Mouse (Mus musculus) adrenal gland, adult 18-20 months (tissue): ENCODE measurements around the gene Yif1b. TPM values are rescaled to one million over a fixed set of nuclear protein-coding genes. Genes with fewer than 3 reads are reported as not detected.

Experiments
- DNase-seq, 2 experiments: peaks; one replicate each; pipeline ENCODE4 v3.0.0; 2021 to 2022; ENCODE audit warnings: low spot score in 2 of 2
- total RNA-seq, 2 experiments: library from RNA; stranded (reverse); gene quantifications; 1 replicate in 1 of 2; 2 replicates in 1 of 2; pipeline ENCODE4 v1.2.3; 2021

The Yif1b gene
- total RNA-seq, 2 experiments from 2014 or later = 45.5 to 64.9 TPM

DNA sequence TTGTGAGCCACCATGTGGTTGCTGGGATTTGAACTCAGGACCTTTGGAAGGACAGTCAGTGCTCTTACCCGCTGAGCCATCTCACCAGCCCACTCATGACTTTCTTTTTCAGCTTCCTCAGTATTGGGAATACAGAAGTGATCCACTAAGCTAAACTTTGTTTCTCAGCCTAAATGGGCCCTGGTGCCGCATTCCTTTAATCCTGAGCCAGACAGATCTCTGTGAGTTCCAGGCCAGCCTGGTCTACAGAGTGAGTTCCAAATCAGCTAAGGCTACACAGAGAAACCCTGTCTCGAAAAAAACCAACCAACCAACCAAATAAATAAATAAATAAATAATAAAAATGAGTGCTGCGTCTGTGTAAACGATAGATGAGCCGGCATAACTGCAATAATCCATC, 533 bp upstream of the Yif1b start:
- DNase-seq = peak in 1 of 2 experiments; percentile 11

DNA sequence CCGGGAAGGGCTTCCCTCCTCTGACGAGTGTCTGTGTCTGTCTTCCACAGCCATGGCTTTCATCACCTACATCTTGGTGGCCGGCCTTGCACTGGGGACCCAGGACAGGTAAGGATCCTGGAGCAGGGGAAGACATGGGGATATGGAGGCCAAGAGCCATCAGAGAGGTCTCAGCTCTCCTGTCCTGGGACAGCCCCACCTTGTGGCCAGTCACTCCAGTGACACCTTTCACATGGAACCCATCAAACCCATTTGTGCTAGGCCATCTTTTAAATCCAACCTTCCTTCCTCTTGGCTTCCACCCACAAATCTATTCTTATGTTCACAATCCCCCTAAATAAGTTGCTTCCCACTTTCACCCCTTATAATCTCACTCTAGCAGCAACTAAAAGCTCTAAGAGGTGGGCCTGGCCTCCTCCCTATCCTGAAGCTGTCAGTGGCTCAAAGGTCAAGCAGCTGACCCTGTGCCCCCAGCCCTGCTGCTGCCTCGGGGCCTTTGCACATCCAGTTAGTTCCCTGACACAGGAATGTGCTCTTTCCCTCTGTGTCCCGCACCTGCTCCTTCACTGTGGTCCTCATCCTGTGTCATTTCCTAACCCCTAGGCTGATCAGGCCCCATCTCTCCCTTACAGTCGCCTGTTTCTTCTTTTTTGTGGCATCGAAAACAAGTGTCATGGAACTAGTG, 6.7 kb downstream of the Yif1b start:
- DNase-seq = no peak

DNA sequence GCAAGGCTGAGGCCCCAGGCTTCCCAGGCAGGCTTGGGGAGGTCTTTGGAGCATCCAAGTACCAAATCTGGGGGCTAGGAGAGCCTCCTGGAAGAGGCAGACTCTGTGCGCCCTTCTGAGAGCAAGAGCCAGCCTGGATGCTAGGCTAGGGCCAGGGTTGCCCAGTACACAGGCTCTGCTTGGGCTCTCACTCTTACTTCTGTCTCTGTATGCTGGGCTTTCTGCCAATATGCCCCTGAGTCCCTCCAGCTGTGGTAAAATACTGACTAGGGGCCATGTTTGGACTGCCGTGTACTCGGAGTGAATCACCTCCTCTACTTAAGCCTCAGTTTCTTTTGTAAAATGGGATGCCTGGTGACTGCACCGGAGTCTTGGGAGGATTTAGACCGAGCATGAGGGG, 7.9 kb downstream of the Yif1b start:
- DNase-seq = no peak

DNA sequence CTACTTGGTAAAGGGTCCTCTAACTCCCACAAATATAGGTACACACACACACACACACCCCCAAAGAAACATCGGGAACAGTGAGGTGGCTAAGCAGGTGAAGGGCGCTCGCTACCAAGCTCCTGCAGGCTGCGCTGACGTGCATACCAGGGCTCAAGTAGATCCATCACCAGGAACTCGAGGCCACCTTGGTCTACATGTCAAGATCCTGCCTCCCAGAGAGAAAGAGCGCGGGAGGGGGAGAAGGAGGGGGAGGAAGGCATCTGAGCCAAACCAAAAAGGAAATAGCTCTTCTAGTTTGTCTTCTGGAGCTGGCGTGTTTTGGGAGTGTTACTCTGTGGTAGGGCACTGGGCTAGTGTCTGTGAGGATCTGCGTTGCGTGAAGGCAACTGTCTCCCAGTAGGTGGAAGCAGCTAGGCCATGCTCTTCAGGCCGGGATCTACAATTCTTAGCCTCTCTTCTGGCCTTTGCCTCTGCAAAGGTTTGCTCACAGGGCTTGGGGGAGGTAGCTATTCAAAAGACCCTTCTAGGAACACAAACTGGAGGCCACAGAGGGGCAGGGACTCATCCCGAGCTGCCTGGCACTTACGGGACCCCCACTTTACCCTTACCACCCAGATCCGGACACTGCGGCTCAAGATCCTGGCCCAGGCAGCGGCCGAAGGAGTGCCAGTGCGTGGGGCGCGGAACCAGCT, 8.6 kb downstream of the Yif1b start:
- DNase-seq = no peak

DNA sequence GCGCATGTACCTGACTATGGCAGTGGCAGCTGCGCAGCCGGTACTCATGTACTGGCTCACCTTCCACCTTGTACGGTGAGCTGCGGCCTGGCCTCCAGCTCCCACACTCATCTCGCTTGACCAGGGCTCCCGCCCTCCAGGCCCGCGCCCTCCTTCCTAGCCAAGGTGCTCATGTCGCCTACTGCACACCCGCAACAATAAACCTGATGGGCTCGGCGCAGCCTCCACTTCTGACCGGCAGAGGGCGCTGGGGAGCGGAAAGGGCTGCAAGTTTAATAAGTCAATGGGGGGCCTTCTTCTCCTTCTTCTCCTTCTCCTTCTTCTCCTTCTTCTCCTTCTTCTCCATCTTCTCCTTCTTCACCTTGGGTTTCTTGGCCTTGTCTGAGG, 9.2 kb downstream of the Yif1b start:
- DNase-seq = peak; percentile 85 to 91

DNA sequence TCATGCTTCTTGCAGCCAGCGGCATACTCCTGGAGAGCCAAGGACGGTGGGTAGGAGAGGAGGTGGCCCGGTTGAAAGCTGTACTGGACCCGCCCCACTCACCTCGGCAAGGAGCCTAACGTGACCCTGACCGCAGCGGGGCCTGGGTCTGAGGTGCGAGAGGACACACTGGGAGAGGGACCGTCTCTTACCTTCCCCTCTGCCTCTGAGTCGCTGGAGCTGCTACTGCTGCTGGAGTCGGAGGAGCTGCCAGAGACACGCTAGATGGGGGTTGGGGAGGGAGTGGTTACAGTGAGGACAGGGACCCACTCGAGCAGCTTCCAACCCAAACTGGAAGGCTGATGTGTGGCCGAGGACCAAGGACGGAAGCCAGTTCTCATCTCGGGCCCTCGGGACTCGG, 9.6 kb downstream of the Yif1b start:
- DNase-seq = peak; percentile 26 to 28

DNA sequence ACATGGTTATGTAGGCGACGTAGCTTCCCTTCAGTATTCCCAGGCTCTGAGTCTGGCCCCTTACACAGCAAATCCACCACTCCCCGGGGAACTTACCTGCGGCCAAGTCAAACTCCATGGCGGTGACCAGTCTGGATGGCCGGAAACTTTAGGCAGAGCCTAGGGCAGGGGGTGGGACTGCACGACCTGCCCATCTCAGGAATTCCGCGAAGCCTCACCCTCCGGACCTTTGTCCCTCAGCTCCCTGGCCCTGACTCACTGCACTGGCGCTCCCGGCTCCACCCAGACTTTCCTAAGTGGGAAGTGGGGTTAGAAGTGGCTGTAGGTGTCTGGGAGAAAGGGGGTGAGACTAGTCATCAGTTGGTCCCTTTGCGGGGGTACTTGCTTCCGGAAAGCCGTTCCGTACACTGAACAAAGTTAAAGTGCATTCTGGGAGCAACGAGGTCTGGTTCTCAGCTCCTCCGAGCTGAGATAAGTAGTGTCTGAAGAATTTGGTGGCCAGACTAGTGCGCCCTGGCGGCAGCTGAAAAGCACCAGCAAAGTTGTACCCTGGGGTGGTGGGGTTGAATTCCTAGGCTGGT, 10.2 kb downstream of the Yif1b start, which contains the start of gene 2200002D01Rik:
2200002D01Rik (minus strand) TSS at position 206 of the 581 bp plus-strand sequence.
- DNase-seq = peak; percentile 32 to 44

DNA sequence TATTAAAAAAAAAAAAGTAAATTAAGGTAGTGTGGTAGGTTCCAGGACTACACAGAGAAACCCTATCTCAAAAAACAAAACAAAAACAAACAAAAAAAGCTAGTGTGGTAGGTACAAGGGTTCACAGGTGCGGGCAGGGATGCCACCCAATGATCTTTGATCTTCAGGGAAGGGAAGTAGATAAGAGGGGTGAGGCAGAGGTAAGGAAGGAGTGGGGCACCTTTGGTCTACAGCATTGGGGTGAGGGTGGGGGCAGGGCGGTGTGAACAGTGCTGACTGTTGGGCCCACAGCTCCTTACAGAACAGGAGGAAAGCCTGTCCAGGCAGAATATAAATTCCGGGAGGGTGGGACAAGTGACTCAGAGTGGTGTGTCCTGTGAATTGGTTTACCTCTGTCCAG, 13.0 kb downstream of the Yif1b start:
- no peak for DNase-seq

DNA sequence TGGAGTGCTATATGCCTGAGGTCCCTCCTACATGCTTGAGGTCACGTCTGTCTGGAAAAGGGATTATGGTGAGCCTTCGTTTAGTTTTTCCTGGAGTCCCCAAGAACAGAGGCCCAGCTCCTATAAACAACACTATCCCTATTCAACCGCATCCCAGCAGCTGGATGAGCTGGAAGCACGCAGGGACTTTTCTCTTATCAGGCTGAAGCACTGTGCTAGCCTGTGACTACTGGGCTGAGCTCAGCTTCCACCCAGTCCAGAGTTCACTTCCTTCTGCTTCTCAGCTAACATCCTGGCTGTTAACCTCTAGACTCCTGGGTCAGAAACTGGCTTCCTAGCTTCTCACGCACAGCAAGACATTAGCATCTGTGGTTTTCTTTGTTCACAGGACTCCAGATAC, 15.7 kb downstream of the Yif1b start:
- no peak for DNase-seq

DNA sequence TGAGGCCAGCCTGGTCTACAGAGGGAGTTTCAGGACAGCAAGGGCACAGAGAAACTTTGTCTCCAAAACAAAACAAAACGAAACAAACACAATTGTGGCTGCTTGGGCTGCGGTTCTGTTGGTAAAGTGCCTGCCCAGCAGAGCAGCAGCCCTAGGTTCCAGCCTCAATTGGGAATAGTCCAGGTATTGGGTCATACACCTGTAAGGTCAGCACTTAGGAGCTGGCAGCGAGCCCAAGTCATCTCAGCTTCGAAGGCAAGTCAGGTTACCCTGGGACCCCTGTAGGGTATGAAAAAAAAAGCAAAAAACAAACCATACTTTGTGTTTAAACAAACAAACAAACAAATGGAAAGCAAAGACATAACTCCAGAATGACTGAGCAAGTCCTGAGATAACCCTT, 17.7 kb downstream of the Yif1b start:
- DNase-seq = no peak

DNA sequence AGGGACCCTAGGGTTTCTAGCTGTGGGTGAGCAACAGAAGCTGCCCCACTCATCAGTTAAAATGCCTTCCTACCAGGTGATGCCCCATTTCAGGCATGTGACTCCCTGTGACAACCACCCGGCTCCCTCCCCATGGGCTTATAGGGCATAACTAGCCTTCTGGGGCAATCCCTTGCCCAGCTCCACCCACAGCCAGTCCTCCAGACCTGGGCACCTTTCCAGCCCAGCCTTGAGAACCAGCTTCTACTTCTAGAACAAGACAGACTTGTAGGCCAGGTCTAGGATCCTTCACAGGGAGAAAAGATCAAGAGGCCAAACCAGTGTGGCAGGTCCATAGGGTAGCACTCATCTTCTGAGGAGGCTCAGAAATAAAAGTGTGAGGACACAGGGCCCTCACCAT, 19.2 kb downstream of the Yif1b start:
- DNase-seq = no peak

DNA sequence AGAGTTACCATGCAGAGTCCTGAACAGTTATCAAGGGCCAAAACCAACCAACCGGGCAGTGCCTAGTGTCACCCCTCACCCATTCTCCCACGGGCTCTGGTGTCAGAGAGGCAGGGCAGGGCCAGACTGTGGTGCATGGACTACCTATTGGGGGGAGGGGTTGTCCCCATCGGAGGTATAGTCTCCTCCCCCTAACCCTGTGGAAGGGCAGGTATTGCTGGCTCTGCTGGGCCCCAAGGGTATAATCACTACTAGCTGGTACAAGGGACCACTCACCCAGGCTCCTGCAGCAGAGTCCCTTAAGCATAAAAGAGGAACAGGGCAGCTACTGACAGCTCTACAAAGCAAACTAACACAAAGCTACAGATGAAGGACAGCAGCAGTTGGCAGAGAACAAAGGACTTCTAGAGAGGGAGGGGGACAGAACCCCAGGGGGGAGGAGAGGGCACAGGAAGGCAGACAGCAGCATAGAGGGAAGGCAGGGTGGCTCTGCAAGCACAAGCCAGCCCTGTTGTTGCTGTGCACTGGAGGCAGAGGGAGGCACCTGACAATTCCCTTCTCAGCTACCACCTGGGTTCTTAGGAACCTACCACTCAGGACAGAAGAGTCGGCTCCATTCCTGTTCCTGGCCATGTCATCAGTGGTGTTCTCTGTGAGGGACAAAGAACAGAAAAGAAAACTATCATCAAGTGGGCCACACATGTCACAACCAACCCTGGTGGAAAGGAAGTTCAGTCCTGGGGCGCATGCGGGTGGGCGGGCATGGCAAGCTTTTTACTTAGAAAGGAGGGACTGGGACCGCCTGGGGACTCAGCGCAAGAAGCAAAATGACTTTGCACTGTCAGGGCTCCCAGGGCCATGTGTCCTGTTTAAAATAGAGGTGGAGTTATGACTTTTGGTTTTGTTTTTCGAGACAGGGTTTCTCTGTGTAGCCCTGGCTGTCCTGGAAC, 21.9 kb downstream of the Yif1b start:
- no peak for DNase-seq

DNA sequence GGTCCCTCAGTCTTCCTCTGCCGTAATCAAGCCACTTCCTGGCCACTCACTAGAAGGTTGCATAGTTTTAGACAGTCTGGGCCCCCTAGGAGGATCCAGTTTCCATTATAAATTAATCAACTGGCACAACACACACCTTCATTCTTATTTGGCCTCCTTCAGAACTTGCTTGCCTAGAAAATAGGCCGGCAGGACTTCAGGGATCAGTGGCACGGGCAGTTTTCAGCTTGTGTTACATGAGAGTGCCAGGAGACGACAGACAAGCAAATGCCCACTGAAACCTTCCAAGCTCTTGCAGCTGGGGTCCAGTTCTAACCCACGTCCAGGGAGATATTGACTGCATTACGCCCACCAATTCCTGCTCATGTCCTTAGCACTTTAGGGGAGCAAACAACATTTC, 24.0 kb downstream of the Yif1b start:
- no peak for DNase-seq

DNA sequence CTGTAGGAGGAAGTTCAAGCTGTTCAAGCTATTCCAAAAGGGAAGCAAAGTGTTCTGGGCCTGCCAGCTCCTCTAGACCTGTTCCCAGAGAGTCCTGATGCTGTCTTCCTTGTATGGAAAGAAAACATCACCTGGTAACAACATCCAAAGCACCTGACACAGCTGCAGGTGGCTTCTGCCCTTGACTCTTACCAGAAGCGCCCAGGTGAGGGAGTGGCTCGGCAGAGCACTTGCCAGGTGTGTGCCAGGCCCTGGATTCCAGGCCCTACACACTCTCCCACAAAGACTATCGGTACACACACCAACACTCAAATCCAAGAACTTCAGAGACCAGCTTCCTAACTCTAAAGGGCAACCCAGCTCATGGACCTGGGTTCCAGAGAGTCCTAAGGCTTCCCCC, 25.7 kb downstream of the Yif1b start:
- no peak for DNase-seq

DNA sequence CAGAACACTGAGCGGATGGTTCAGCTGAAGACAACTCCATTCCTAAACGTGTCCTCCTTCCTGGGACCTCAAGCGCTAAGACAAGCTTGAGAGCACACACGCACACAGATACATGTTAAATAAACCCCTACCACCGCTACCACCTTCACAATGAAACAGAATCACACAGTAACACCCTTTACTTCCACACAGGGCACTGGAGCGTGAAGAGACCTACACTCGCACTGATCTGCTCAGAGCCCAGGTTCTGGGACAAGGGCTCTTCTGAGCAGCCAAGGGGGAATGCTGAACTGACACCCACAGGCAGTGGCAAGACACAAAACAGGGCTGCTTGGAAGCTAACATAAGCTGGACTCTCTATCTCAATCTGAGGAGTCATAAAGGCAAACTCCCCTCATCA, 27.5 kb downstream of the Yif1b start:
- DNase-seq = no peak

DNA sequence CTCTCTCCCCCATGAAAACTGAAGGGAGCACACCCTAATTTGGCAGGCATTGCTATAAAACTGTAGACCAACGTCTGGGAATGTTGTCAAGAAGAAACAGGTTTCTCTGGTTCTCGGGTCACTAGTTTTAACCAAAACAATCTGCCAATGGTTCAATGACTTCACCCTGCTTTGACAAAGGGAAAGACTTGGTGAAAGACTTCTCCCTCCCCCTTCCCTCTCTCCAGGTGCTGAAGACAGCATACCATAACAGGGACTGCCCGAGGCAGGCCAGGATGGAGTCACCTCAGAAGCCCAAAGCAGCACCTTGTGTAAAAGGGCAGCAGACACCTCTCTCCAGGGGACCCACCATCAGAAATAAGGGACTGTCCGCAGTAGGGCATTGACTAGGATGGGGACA, 28.8 kb downstream of the Yif1b start:
- DNase-seq = no peak

DNA sequence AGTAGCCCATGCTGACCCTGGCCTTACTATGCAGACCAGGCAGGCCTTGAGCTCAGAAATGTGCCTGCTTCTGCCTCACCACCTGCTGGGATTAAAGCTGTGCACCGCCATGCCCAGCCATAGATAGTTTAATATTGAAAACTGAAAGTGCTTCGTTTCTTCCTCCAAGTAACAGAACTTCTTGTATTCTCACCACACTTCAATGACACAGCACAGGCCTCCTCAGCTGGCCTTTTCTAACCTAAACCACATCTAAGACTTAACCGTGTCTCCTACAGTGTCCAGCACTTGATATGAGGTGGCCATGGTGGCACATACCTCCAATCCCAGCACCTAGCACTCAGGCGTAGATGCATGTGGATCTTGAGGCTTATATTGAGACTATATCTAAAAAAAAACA, 32.3 kb downstream of the Yif1b start:
- DNase-seq = no peak

DNA sequence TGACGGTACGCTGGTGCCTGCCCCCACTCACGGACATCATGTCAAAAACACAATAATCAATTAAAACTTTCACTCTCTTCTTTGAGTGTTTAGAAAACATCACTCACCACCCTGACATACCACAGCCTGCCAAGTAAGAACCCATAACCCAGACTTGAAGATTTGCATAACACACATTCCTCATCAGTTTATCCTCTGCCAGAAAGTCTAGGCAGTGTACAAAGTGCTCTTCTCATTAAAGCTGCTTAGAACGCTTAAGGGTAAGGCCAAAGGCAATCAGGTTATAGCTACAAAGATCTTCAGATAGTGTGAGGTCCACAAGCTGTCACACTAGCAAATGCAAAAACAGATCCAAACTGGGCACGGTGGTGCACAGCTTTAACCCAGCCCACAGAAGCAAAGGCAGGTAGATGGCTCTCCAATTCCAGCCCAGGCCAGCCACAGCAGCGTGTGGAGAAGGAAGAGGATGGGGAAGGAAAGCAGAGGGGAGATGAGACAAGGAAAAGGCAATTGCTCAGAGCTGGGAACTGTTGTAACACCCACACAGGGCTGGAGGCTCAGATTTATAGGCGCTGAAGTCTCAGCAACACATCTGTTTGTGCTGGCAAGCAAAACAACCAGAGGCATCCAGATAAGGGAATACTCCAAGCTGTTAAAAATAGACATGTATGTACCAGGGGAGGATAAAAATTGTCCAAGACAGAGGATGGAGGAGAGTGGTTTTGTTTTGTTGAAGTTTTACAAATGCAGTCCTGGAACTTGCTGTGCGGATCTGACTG, 33.7 kb downstream of the Yif1b start:
- DNase-seq = no peak

DNA sequence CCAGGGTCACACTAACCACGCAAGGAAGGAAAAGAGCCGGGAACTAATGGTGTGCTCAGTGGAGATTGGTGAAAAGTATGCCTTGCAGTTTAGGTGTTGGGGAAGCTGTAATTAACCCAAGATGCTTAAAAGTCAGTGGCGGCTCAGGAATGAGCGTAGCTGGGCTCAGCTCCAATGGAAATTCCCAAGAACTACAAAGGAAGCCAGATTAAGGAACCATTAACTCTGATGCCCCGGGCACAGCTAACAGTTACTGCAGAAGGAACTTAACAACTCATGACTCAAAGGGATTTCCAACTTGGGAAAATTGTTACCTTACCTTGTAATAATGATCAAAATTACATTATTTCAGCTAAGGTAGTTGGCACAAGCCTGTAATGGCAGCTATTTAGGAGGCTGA, 38.6 kb downstream of the Yif1b start:
- DNase-seq = no peak

DNA sequence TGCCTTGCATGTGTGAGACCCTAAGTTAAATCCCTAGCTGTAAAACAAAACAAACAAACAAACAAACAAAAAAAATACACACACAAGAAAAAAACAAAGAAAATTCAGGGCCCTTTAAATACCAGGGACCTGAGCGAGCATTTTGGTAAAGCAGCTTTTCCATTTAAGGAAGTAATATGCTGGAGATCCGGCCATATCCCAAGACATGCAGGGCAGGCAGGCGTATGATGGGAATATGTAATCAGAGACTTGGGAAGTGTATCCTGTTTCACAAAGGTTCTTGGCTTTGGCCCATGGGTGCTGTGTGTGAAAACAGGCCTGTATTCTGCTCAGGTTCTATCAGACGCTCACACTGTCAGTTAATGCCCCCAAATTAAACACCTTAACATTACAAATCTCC, 39.4 kb downstream of the Yif1b start:
- DNase-seq = no peak

DNA sequence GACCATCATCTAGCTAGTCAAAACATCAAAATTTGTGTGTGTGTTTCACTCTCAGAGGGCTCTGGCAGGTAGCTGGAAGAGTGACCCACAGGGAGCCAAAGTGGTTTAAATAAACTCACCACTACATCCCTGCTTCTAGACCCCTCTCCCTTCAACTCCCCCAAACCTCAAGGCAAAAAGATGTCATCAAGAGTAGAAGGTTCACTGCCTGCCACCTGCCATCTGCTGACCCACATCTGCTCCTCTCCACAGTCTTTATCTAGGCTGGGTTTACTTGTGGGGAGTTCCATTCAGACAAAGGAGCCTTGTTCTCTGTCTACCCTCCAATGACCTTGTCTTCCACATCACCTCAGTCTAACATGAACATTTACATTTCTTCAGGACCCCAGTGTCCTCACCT, 41.1 kb downstream of the Yif1b start:
- no peak for DNase-seq
